Mouse (Mus musculus): ENCODE measurements around the gene Tssk1.

- TF ChIP-seq POLR2A (IDR thresholded peaks at IDR 0.05; ENCODE audit: low read depth, low read length) = no peak
- no peak for TF ChIP-seq CTCF (IDR thresholded peaks at IDR 0.05; ENCODE audit: borderline replicate concordance, insufficient read depth, low read length)
Measured at GRCm38 (mm10) chr16:17851860-17852259, 42.2 kb upstream of the Tssk1 start.

Measured in embryonic fibroblast, embryonic 13.5 days (primary cell).